ENCODE assay signal across 8 mouse cellular contexts in genomic region chr19:8723574-8724346, GRCm38 (mm10). TPM values are rescaled to one million over a fixed set of nuclear protein-coding genes. Genes with fewer than 3 reads are reported as not detected.
DNase-seq lines count a peak whose midpoint lies in the region; ATAC-seq and TF ChIP-seq lines count a peak whose summit lies in the region.

No protein-coding gene starts in this region.

- no peaks in the 10 kb centered on the region for H3K27me3 ChIP-seq in forebrain, embryonic 16.5 days (replicated peaks; ENCODE audit: control insufficient read depth, insufficient read depth, low read length)
- H3K27me3 ChIP-seq in liver, embryonic 11.5 days (replicated peaks; ENCODE audit: control insufficient read depth, insufficient read depth, low read length), result no peaks in the 10 kb centered on the region
- H3K27me3 ChIP-seq in stomach, embryonic 14.5 days (ENCODE audit: control insufficient read depth, insufficient read depth, low read length), result no peaks in the 10 kb centered on the region

- H3K36me3 ChIP-seq in forebrain, embryonic 16.5 days (ENCODE audit: control insufficient read depth, insufficient read depth), result peaks cover 24% of the 10 kb centered on the region
- H3K36me3 ChIP-seq in liver, embryonic 11.5 days (ENCODE audit: control insufficient read depth, insufficient read depth, low read length), result peaks cover 22% of the 10 kb centered on the region
- H3K36me3 ChIP-seq in stomach, embryonic 14.5 days (ENCODE audit: control insufficient read depth, insufficient read depth, low read length), result peaks cover 28% of the 10 kb centered on the region

- intact Hi-C loops in left cerebral cortex, postnatal 10 days (cut with DNase I), result no loop called here

- H3K9ac ChIP-seq in forebrain, embryonic 16.5 days (replicated peaks; ENCODE audit: low read depth, low read length), result peak overlapping the region; percentile 77
- peak overlapping the region; percentile 98 for H3K9ac ChIP-seq in liver, embryonic 11.5 days (ENCODE audit: low read depth, low read length)
- H3K9ac ChIP-seq in stomach, embryonic 14.5 days (replicated peaks; ENCODE audit: low read depth, low read length), result peak overlapping the region; percentile 93

- TF ChIP-seq POLR2A in bone marrow, adult 2 months (IDR thresholded peaks at IDR 0.05; ENCODE audit: borderline replicate concordance, control insufficient read depth, low read depth, low read length), result no peak

- DNase-seq in layer of hippocampus, adult 2 months (ENCODE audit: low spot score in 2 of 2), result no peak
- no peak for DNase-seq in layer of hippocampus, adult 9-10 months (ENCODE audit: low spot score)
- DNase-seq in liver, embryonic 11.5 days (ENCODE audit: low spot score), result no peak
- DNase-seq in left cerebral cortex, postnatal 10 days (ENCODE audit: extremely low spot score in 1 of 2, low spot score in 2 of 2), result no peak

- ATAC-seq in forebrain, embryonic 16.5 days, result no peak
- ATAC-seq in liver, embryonic 11.5 days (replicated peaks; ENCODE audit: low FRiP score), result no peak
- no peak for ATAC-seq in stomach, embryonic 14.5 days (ENCODE audit: insufficient number of reproducible peaks, insufficient read depth, low FRiP score, low read depth)
- no peak for ATAC-seq in monocyte, adult 5-6 weeks (replicated peaks; ENCODE audit: insufficient number of reproducible peaks, low FRiP score, low TSS enrichment, poor library complexity, severe bottlenecking)

- H3K4me2 ChIP-seq in forebrain, embryonic 16.5 days (ENCODE audit: low read length), result peak overlapping the region; percentile 94
- peak overlapping the region; percentile 87 for H3K4me2 ChIP-seq in liver, embryonic 11.5 days
- peak overlapping the region; percentile 87 for H3K4me2 ChIP-seq in stomach, embryonic 14.5 days (replicated peaks; ENCODE audit: low read depth, low read length)

- H3K27ac ChIP-seq in layer of hippocampus, adult 2 months, result peak overlapping the region; percentile 96
- peak overlapping the region; percentile 56; the same call in 1 of the 2 replicates for H3K27ac ChIP-seq in bone marrow, adult 2 months (ENCODE audit: control insufficient read depth, insufficient read depth, low read depth, low read length, poor library complexity)
- peak overlapping the region; percentile 46 for H3K27ac ChIP-seq in forebrain, embryonic 16.5 days (ENCODE audit: low read length)
- peak overlapping the region; percentile 98 for H3K27ac ChIP-seq in liver, embryonic 11.5 days (ENCODE audit: low read depth, low read length)
- H3K27ac ChIP-seq in stomach, embryonic 14.5 days (ENCODE audit: low read length), result peak overlapping the region; percentile 80

- H3K4me3 ChIP-seq in layer of hippocampus, adult 2 months, result peak overlapping the region; percentile 71
- H3K4me3 ChIP-seq in bone marrow, adult 2 months (replicated peaks; ENCODE audit: control insufficient read depth, low read depth, low read length), result peak overlapping the region; percentile 84
- H3K4me3 ChIP-seq in forebrain, embryonic 16.5 days (replicated peaks; ENCODE audit: low read length), result peak overlapping the region; percentile 60
- H3K4me3 ChIP-seq in liver, embryonic 11.5 days (ENCODE audit: low read depth, low read length), result peak overlapping the region; percentile 88
- peak overlapping the region; percentile 65 for H3K4me3 ChIP-seq in stomach, embryonic 14.5 days (ENCODE audit: low read depth, low read length)

- H3K9me3 ChIP-seq in forebrain, embryonic 16.5 days (ENCODE audit: control insufficient read depth, low read length), result no peaks in the 10 kb centered on the region
- H3K9me3 ChIP-seq in liver, embryonic 11.5 days (ENCODE audit: control insufficient read depth, low read length), result no peaks in the 10 kb centered on the region
- H3K9me3 ChIP-seq in stomach, embryonic 14.5 days (ENCODE audit: control insufficient read depth, low read depth, low read length), result no peaks in the 10 kb centered on the region

- no peak for TF ChIP-seq CTCF in layer of hippocampus, adult 2 months (conservative IDR thresholded peaks at IDR 0.05)
- TF ChIP-seq CTCF in bone marrow, adult 2 months (IDR thresholded peaks at IDR 0.05; ENCODE audit: control insufficient read depth, insufficient read depth, low read length), result no peak

- WGBS in bone marrow, adult 2 months, result under 1% methylated on average over 20 of the region's 20 CpGs
- WGBS in forebrain, embryonic 16.5 days, result under 1% methylated on average over 20 of the region's 20 CpGs
- under 1% methylated on average over 20 of the region's 20 CpGs for WGBS in liver, embryonic 11.5 days
- WGBS in stomach, embryonic 14.5 days, result under 1% methylated on average over 20 of the region's 20 CpGs

- peaks cover under 1% of the 10 kb centered on the region; the same call in 1 of the 2 replicates for H3K4me1 ChIP-seq in bone marrow, adult 2 months (ENCODE audit: control insufficient read depth, insufficient read depth, low read length)
- H3K4me1 ChIP-seq in forebrain, embryonic 16.5 days (replicated peaks; ENCODE audit: control insufficient read depth, insufficient read depth, low read length), result peaks cover 33% of the 10 kb centered on the region
- H3K4me1 ChIP-seq in liver, embryonic 11.5 days (replicated peaks; ENCODE audit: control insufficient read depth, insufficient read depth, low read length), result peaks cover 20% of the 10 kb centered on the region
- peaks cover 14% of the 10 kb centered on the region; the same call in 1 of the 2 replicates for H3K4me1 ChIP-seq in stomach, embryonic 14.5 days (ENCODE audit: control insufficient read depth, insufficient read depth, low read length)

RNA-seq across cellular contexts. Expression of gene Slc3a2, which starts 0.6 kb away (rescaled TPM):
- 100 to 1,000 TPM; 149 to 151 TPM for total RNA-seq in layer of hippocampus, adult 2 months (2021)
- polyA plus RNA-seq in bone marrow, adult 2 months (2011; ENCODE audit: insufficient read depth, insufficient read length, low replicate concordance, missing spikeins), result 58.4 and 65.7 TPM in 2 replicates
- 186 TPM in 2 replicates for polyA plus RNA-seq in forebrain, embryonic 16.5 days (2015; fragmentation: Nextera tagmentation; extraction: Ambion mirVana)
- polyA plus RNA-seq in liver, embryonic 11.5 days (2014; fragmentation: Nextera tagmentation; extraction: Ambion mirVana), result 150 and 159 TPM in 2 replicates
- polyA plus RNA-seq in stomach, embryonic 14.5 days (2014; fragmentation: Nextera tagmentation; extraction: Ambion mirVana), result 80.8 and 91.1 TPM in 2 replicates
- total RNA-seq in left cerebral cortex, postnatal 10 days (2021), result 100 to 1,000 TPM; 195 to 198 TPM
- total RNA-seq in monocyte, adult 5-6 weeks (2017), result 61.4 to 198 TPM (median 77.3 TPM) in 3 replicates

RNA-seq across cellular contexts. Expression of gene Wdr74, which starts 11.9 kb away (rescaled TPM):
- total RNA-seq in layer of hippocampus, adult 2 months (2021), result 10 to 100 TPM; 47.4 to 55.0 TPM
- polyA plus RNA-seq in bone marrow, adult 2 months (2011; ENCODE audit: insufficient read depth, insufficient read length, low replicate concordance, missing spikeins), result 40.8 and 121 TPM in 2 replicates
- polyA plus RNA-seq in forebrain, embryonic 16.5 days (2015; fragmentation: Nextera tagmentation; extraction: Ambion mirVana), result 90.6 and 109 TPM in 2 replicates
- polyA plus RNA-seq in liver, embryonic 11.5 days (2014; fragmentation: Nextera tagmentation; extraction: Ambion mirVana), result 142 and 143 TPM in 2 replicates
- polyA plus RNA-seq in stomach, embryonic 14.5 days (2014; fragmentation: Nextera tagmentation; extraction: Ambion mirVana), result 79.4 and 85.6 TPM in 2 replicates
- total RNA-seq in left cerebral cortex, postnatal 10 days (2021), result 10 to 100 TPM; 47.3 to 47.4 TPM
- total RNA-seq in monocyte, adult 5-6 weeks (2017), result 32.5 to 68.4 TPM (median 56.6 TPM) in 3 replicates

RNA-seq across cellular contexts. Expression of gene 1700092M07Rik, which starts 16.8 kb away (rescaled TPM):
- total RNA-seq in layer of hippocampus, adult 2 months (2021), result 1 to 10 TPM; 1.5 to 3.4 TPM
- 3.4 and 3.7 TPM in 2 replicates for polyA plus RNA-seq in bone marrow, adult 2 months (2011; ENCODE audit: insufficient read depth, insufficient read length, low replicate concordance, missing spikeins)
- polyA plus RNA-seq in forebrain, embryonic 16.5 days (2015; fragmentation: Nextera tagmentation; extraction: Ambion mirVana), result 2.5 and 2.8 TPM in 2 replicates
- 1.7 and 2.0 TPM in 2 replicates for polyA plus RNA-seq in liver, embryonic 11.5 days (2014; fragmentation: Nextera tagmentation; extraction: Ambion mirVana)
- polyA plus RNA-seq in stomach, embryonic 14.5 days (2014; fragmentation: Nextera tagmentation; extraction: Ambion mirVana), result 1.0 and 1.9 TPM in 2 replicates
- 1 to 10 TPM; 1.3 to 2.2 TPM for total RNA-seq in left cerebral cortex, postnatal 10 days (2021)
- 1.9 to 2.8 TPM in 2 of 3 replicates, not detected in the other for total RNA-seq in monocyte, adult 5-6 weeks (2017)

RNA-seq across cellular contexts. Expression of gene Stx5a, which starts 17.5 kb away (rescaled TPM):
- total RNA-seq in layer of hippocampus, adult 2 months (2021), result 10 to 100 TPM; 69.5 to 78.4 TPM
- polyA plus RNA-seq in bone marrow, adult 2 months (2011; ENCODE audit: insufficient read depth, insufficient read length, low replicate concordance, missing spikeins), result 62.1 and 83.9 TPM in 2 replicates
- polyA plus RNA-seq in forebrain, embryonic 16.5 days (2015; fragmentation: Nextera tagmentation; extraction: Ambion mirVana), result 129 and 136 TPM in 2 replicates
- 69.5 and 73.1 TPM in 2 replicates for polyA plus RNA-seq in liver, embryonic 11.5 days (2014; fragmentation: Nextera tagmentation; extraction: Ambion mirVana)
- 141 and 143 TPM in 2 replicates for polyA plus RNA-seq in stomach, embryonic 14.5 days (2014; fragmentation: Nextera tagmentation; extraction: Ambion mirVana)
- total RNA-seq in left cerebral cortex, postnatal 10 days (2021), result 10 to 100 TPM; 68.1 to 69.0 TPM
- 105 to 173 TPM (median 138 TPM) in 3 replicates for total RNA-seq in monocyte, adult 5-6 weeks (2017)

RNA-seq across cellular contexts. Expression of gene Nxf1, which starts 33.1 kb away (rescaled TPM):
- total RNA-seq in layer of hippocampus, adult 2 months (2021), result 100 to 1,000 TPM; 102 to 106 TPM
- polyA plus RNA-seq in bone marrow, adult 2 months (2011; ENCODE audit: insufficient read depth, insufficient read length, low replicate concordance, missing spikeins), result 488 and 589 TPM in 2 replicates
- polyA plus RNA-seq in forebrain, embryonic 16.5 days (2015; fragmentation: Nextera tagmentation; extraction: Ambion mirVana), result 200 and 218 TPM in 2 replicates
- polyA plus RNA-seq in liver, embryonic 11.5 days (2014; fragmentation: Nextera tagmentation; extraction: Ambion mirVana), result 197 and 198 TPM in 2 replicates
- 168 and 178 TPM in 2 replicates for polyA plus RNA-seq in stomach, embryonic 14.5 days (2014; fragmentation: Nextera tagmentation; extraction: Ambion mirVana)
- 10 to 100 TPM; 72.7 to 76.2 TPM for total RNA-seq in left cerebral cortex, postnatal 10 days (2021)
- 85.6 to 138 TPM (median 127 TPM) in 3 replicates for total RNA-seq in monocyte, adult 5-6 weeks (2017)

Comparison
In these comparisons a context has a peak if more than half of its experiments do, and no peak if none do; other contexts are left out.
1. H3K27ac ChIP-seq: peak in every context shown above with its lines; median percentile 98 in liver, embryonic 11.5 days; 96 in layer of hippocampus, adult 2 months; 80 in stomach, embryonic 14.5 days; 56 in bone marrow, adult 2 months; 46 in forebrain, embryonic 16.5 days.